Mouse (Mus musculus): ENCODE data around the gene Henmt1. TPM values are rescaled to one million over a fixed set of nuclear protein-coding genes. Genes with fewer than 3 reads are reported as not detected.
A peak's percentile ranks its signal among the peaks of the same experiment; 100 is the strongest.

Henmt1 gene
- polyA plus RNA-seq, 1 experiment from 2014 or later, result 3.0 TPM

DNA sequence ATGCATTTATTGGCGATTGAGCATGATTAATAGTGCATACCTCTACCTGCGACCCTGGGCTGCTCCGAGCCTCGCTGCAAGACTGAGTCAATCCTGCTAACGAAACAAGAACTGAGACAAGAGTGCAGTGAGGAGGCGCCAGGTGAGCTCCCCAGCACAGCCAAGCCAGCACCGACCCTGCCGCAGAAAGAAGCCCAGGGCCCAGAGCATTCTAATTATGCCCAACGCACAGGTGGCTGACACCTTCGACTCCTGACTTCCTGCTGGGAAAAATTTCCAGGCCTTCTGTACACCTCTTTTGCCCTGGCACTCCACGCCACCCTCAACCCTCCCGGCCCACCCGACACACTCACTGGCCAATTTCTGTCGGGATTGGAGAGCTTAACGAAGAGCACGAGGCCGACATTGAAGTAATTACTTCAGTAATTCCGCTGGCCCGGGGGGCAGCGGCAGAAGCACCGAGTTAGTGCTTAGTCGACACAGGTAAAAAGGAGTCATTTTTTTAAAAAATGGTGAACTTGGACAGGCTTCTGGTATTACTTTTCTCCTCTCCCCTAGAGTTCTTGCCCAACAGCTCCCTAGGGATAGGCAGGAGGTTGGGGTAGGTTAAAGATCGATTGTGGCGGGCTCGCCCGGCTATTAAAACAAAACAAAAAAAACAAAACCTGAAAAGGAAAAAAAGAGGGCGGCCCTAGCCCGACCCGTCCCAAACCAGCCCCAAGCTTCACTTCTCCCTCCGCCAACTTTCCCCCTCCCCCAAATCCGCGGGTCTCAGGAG, 29.2 kb upstream of the Henmt1 start:
- Histone ChIP-seq H3K36me3 (ENCODE audit: control insufficient read depth, insufficient read depth, low read length) (peaks cover 3% of the 10 kb centered on the region; the same call in 1 of the 2 replicates), H3K27ac (ENCODE audit: low read length) (peak overlapping the region; percentile 97), H3K4me3 (ENCODE audit: low read depth, low read length) (peak overlapping the region; percentile 99), H3K4me2 (ENCODE audit: low read length) (peak overlapping the region; percentile 87), H3K9ac (ENCODE audit: low read depth, low read length) (peak overlapping the region; percentile 90), H3K4me1 (ENCODE audit: control insufficient read depth, insufficient read depth, low read length) (peaks cover 21% of the 10 kb centered on the region), H3K27me3 (ENCODE audit: control insufficient read depth, insufficient read depth, low read depth, low read length) (no peaks in the 10 kb centered on the region), H3K9me3 (replicated peaks; ENCODE audit: control insufficient read depth, low read length, poor library complexity, severe bottlenecking) (no peaks in the 10 kb centered on the region)
- under 1% methylated on average over 31 of the region's 32 CpGs for WGBS
- ATAC-seq, result no peak

DNA sequence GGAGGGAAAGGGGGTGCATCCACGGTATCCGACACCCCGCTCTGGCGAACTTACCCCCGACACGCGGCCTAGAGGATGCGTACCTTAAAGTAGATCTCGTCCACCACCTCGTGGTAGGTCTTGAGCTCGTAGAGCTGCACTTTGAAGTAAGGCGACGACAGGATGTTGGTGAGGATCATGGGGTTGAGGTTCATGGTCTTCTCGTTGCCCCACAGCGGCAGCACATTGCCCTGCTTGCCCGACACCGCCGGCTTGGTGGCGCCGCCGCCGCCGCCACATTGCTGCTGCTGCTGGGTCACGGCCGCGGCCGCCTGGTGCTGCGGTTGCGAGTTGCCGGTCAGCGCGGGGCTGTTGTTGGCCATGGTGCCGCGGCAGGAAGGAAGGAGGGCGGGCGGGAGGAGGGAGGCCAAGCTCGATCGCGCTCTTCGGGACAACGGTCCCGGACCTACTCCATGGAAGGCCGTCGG, 28.6 kb upstream of the Henmt1 start:
- H3K27me3 ChIP-seq (ENCODE audit: control insufficient read depth, insufficient read depth, low read depth, low read length), result no peaks in the 10 kb centered on the region
- no peaks in the 10 kb centered on the region for H3K9me3 ChIP-seq (replicated peaks; ENCODE audit: control insufficient read depth, low read length, poor library complexity, severe bottlenecking)
- peaks cover 21% of the 10 kb centered on the region for H3K4me1 ChIP-seq (ENCODE audit: control insufficient read depth, insufficient read depth, low read length)
- H3K9ac ChIP-seq (ENCODE audit: low read depth, low read length), result peak overlapping the region; percentile 90
- peak overlapping the region; percentile 99 for H3K4me3 ChIP-seq (ENCODE audit: low read depth, low read length)
- no peaks in the 10 kb centered on the region for H3K36me3 ChIP-seq (ENCODE audit: control insufficient read depth, insufficient read depth, low read length)
- WGBS, result under 1% methylated on average over 43 of the region's 44 CpGs
- peak; percentile 91 for ATAC-seq
- peak overlapping the region; percentile 97 for H3K27ac ChIP-seq (ENCODE audit: low read length)
- peak overlapping the region; percentile 87 for H3K4me2 ChIP-seq (ENCODE audit: low read length)

DNA sequence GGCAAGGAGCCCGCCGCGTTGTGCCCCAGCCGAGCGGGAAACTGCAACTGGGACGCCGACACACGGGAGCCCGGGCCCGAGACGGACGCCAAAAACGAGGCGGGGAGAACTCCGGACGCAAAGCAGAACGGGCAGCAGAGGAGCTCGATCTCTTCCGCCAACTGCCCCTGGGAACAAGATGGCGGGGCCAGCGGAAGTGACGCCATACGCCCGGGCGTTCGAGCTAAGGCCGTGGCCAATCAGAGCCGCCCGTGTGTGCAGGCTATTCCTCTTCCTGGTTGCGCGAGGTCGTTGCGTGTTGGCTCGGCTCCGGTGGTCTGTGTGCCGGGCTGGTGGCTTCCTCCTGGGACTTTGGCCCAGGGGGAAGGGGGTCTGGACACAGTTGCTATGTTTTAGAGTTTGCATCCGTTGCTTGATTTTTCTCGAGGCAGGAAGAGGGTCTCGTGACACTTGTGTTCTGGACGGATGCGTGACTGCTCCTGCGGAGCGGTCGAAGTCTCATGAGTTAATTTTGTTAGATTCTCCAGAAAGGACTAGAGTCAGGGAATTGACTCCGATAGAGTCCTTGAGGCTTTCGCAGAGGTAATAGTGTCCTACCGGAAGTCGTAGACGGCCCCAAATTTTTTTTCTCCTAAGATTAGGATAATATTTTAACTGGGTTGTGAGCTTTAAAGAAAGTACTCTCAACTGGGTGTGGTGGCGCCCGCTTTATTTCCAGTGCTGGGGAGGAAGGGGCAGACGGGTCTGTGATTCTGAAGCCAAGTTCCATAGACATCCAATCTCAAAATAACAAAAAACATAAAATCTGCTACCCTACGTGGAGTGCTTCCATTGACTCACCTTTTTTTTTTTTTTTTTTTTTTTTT, 27.9 kb upstream of the Henmt1 start, which contains the start of gene Prpf38b:
TSS of gene Prpf38b (minus strand) at position 180 of the 866 bp plus-strand sequence.
- H3K27me3 ChIP-seq (ENCODE audit: control insufficient read depth, insufficient read depth, low read depth, low read length), result no peaks in the 10 kb centered on the region
- ATAC-seq, result peak; percentile 100
- no peaks in the 10 kb centered on the region for H3K36me3 ChIP-seq (ENCODE audit: control insufficient read depth, insufficient read depth, low read length)
- H3K9me3 ChIP-seq (replicated peaks; ENCODE audit: control insufficient read depth, low read length, poor library complexity, severe bottlenecking), result no peaks in the 10 kb centered on the region
- peak within 1 kb of the TSS; percentile 90 for H3K9ac ChIP-seq (ENCODE audit: low read depth, low read length)
- H3K4me3 ChIP-seq (ENCODE audit: low read depth, low read length), result peak within 1 kb of the TSS; percentile 99
- peak within 1 kb of the TSS; percentile 97 for H3K27ac ChIP-seq (ENCODE audit: low read length)
- peak within 1 kb of the TSS; percentile 87 for H3K4me2 ChIP-seq (ENCODE audit: low read length)
- H3K4me1 ChIP-seq (ENCODE audit: control insufficient read depth, insufficient read depth, low read length), result peaks cover 21% of the 10 kb centered on the region
- WGBS, result under 1% methylated on average over 53 of the region's 53 CpGs

DNA sequence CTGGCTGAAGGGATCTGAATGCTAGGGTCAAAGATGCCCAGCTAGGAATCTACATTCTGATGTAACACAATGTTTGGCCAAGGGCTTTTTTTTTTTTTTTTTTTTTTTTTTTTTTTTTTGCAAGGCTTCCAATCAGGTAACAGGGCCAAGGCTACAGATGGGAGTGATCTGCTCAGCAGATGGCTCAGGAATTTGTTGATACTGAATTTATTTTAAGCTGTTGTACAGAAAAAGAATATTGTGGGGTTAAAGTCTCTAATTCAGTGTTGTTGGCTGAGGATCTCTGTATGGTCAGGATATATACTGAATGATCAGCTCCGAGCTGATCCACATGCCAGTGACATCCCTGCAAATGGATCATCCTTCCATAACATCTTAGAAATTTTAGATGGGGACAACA, 23.7 kb upstream of the Henmt1 start:
- Histone ChIP-seq H3K9me3 (replicated peaks; ENCODE audit: control insufficient read depth, low read length, poor library complexity, severe bottlenecking) (no peaks in the 10 kb centered on the region), H3K4me2 (ENCODE audit: low read length) (no peak overlapping the region), H3K27ac (ENCODE audit: low read length) (no peak overlapping the region), H3K27me3 (ENCODE audit: control insufficient read depth, insufficient read depth, low read depth, low read length) (no peaks in the 10 kb centered on the region), H3K4me3 (ENCODE audit: low read depth, low read length) (no peak overlapping the region), H3K4me1 (ENCODE audit: control insufficient read depth, insufficient read depth, low read length) (peaks cover 4% of the 10 kb centered on the region; the same call in 1 of the 2 replicates), H3K36me3 (ENCODE audit: control insufficient read depth, insufficient read depth, low read length) (no peaks in the 10 kb centered on the region), H3K9ac (ENCODE audit: low read depth, low read length) (no peak overlapping the region)
- WGBS, result 98% methylated on average over 1 of the region's 1 CpGs
- no peak for ATAC-seq

DNA sequence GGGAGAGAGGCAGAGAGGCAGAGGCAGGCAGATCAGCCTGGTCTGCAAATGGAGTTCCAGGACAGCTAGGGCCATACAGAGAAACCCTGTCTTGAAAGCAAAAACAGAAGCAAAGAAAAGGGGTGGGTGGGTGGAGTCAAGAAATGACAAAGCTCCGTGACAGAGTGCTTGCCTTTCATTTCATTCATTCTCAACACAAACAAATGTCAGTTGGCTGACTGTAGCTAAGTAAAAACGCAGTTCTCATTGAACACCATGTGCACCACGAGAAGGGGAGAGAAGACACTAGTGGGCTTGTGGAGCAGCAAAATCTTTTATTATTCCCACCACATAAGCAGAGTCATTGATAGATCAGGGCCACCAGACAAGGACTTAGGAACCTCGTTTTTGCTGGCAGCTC, 22.8 kb upstream of the Henmt1 start:
- Histone ChIP-seq H3K27ac (ENCODE audit: low read length) (no peak overlapping the region), H3K36me3 (ENCODE audit: control insufficient read depth, insufficient read depth, low read length) (no peaks in the 10 kb centered on the region), H3K9ac (ENCODE audit: low read depth, low read length) (no peak overlapping the region), H3K4me2 (ENCODE audit: low read length) (no peak overlapping the region), H3K4me1 (ENCODE audit: control insufficient read depth, insufficient read depth, low read length) (peaks cover 4% of the 10 kb centered on the region; the same call in 1 of the 2 replicates), H3K9me3 (replicated peaks; ENCODE audit: control insufficient read depth, low read length, poor library complexity, severe bottlenecking) (no peaks in the 10 kb centered on the region), H3K27me3 (ENCODE audit: control insufficient read depth, insufficient read depth, low read depth, low read length) (no peaks in the 10 kb centered on the region), H3K4me3 (ENCODE audit: low read depth, low read length) (no peak overlapping the region)
- no peak for ATAC-seq
- WGBS, result 36% methylated on average over 4 of the region's 4 CpGs

DNA sequence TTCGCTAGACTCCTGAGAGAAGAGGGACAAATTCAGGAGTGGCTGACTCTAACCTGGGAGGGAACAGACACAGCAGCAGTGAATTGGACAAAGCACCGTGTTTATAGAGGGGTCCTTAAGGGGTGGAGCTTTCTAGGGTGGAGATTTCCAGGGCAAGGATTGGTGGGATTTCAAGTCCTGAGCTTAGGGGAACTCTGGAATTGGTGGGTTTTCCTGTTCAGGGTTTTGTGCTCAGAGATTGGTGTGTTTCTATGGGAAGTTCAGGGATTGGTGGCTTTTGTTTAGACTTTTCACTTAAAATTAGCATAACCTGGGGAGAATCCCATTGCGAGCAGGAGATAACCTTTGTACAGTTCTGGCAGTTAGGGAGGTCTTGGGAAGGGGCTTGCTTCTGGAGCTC, 21.7 kb upstream of the Henmt1 start:
- Histone ChIP-seq H3K27ac (ENCODE audit: low read length) (no peak overlapping the region), H3K36me3 (ENCODE audit: control insufficient read depth, insufficient read depth, low read length) (no peaks in the 10 kb centered on the region), H3K4me2 (ENCODE audit: low read length) (no peak overlapping the region), H3K4me1 (ENCODE audit: control insufficient read depth, insufficient read depth, low read length) (no peaks in the 10 kb centered on the region), H3K27me3 (ENCODE audit: control insufficient read depth, insufficient read depth, low read depth, low read length) (no peaks in the 10 kb centered on the region), H3K9me3 (replicated peaks; ENCODE audit: control insufficient read depth, low read length, poor library complexity, severe bottlenecking) (no peaks in the 10 kb centered on the region), H3K9ac (ENCODE audit: low read depth, low read length) (no peak overlapping the region), H3K4me3 (ENCODE audit: low read depth, low read length) (no peak overlapping the region)
- WGBS, result 52% methylated on average over 3 of the region's 3 CpGs
- no peak for ATAC-seq

DNA sequence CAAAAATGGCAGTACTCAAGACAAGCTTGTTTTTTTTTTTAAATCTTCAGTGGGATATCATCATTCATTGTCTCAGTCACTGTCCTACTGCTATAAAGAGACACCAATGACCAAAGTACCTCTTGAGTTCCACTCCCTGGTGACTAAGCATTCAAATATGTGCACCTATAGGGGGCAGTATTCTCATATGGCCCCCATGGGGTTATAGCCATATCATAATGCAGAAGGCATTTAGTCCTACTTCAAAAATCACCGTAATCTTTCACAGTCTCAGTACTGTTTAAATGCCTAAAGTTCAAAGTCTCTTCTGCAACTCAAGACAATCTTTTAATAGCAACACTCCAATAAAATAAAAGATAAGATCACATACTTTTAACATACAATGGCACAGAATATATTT, 20.8 kb upstream of the Henmt1 start:
- no peak for ATAC-seq
- H3K36me3 ChIP-seq (ENCODE audit: control insufficient read depth, insufficient read depth, low read length), result no peaks in the 10 kb centered on the region
- no peak overlapping the region for H3K4me3 ChIP-seq (ENCODE audit: low read depth, low read length)
- H3K9ac ChIP-seq (ENCODE audit: low read depth, low read length), result no peak overlapping the region
- WGBS, result 96% methylated on average over 1 of the region's 1 CpGs
- H3K27me3 ChIP-seq (ENCODE audit: control insufficient read depth, insufficient read depth, low read depth, low read length), result no peaks in the 10 kb centered on the region
- no peak overlapping the region for H3K4me2 ChIP-seq (ENCODE audit: low read length)
- H3K27ac ChIP-seq (ENCODE audit: low read length), result no peak overlapping the region
- H3K9me3 ChIP-seq (replicated peaks; ENCODE audit: control insufficient read depth, low read length, poor library complexity, severe bottlenecking), result no peaks in the 10 kb centered on the region
- no peaks in the 10 kb centered on the region for H3K4me1 ChIP-seq (ENCODE audit: control insufficient read depth, insufficient read depth, low read length)

DNA sequence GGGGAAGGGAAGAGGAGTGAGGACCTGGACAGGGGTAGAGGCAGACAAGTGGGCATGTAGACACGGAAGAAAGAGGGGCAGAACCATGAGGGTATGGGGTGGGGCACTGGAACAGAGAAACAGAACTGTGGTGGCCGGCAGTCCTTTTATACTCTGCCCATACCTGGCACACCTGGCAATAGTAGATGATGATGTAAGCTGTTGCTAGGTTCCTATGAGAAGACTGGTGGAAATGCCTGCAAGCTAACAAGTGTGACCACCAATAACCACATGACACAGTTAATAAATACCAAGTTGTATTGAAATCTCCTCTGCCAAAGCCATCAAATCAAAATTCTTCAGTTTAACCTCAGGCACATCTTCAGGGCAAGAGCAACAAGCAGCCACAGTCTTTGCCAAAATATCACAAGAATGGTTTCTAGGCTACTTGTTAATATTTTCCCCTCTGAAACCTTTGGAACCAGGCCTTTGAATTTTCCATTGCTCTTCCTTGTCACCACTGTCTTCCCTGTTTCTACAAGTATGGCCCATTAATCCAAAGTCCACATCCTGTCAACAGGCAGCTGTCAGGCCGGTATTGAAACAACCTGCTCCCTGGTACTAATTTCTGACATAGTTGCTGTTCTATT, 19.1 kb upstream of the Henmt1 start:
- H3K4me2 ChIP-seq (ENCODE audit: low read length), result no peak overlapping the region
- no peak for ATAC-seq

More for the DNA sequence above, 19.1 kb upstream of the Henmt1 start:
- 90% methylated on average over 3 of the region's 3 CpGs for WGBS
- no peak overlapping the region for H3K4me3 ChIP-seq (ENCODE audit: low read depth, low read length)
- H3K4me1 ChIP-seq (ENCODE audit: control insufficient read depth, insufficient read depth, low read length), result no peaks in the 10 kb centered on the region
- no peak overlapping the region for H3K27ac ChIP-seq (ENCODE audit: low read length)
- no peak overlapping the region for H3K9ac ChIP-seq (ENCODE audit: low read depth, low read length)
- no peaks in the 10 kb centered on the region for H3K36me3 ChIP-seq (ENCODE audit: control insufficient read depth, insufficient read depth, low read length)
- H3K27me3 ChIP-seq (ENCODE audit: control insufficient read depth, insufficient read depth, low read depth, low read length), result no peaks in the 10 kb centered on the region
- H3K9me3 ChIP-seq (replicated peaks; ENCODE audit: control insufficient read depth, low read length, poor library complexity, severe bottlenecking), result no peaks in the 10 kb centered on the region
